1 mouse cellular context compared by ENCODE assay signal in the genomic region with DNA sequence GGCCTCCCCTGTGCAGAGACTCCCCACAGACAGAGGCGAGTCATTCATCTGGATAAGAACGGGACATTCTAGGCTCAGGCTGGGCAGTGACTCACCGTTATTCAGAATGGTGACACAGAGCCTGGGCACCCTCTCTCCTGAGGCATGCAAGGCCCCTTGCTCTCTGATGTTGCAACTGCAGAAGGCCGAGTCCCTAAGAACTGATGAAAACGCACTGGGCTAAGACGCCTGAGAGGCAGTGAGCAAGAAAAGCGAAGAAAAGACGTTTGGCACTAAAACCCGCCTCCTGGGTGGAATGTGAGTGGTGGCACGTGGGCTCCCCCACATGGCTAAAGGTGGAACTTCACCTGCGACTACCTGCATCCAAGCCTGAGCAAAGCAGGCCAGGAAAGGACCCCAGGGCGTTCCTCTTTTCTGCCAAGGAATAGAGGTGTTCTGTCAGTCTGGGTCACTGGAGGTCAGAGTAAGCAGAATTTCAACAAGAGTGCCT.
A peak's percentile ranks its signal among the peaks of the same experiment; 100 is the strongest.
TF ChIP-seq lines count a peak whose summit lies in the region.

No protein-coding gene starts in this region.

TF ChIP-seq in CH12.LX, 34 proteins besides CTCF, POLR2A, EP300 and RAD21:
- TF ChIP-seq SMC3 (IDR thresholded peaks at IDR 0.05; ENCODE audit: low read depth, low read length) (peak; percentile 90), E2F4 (IDR thresholded peaks at IDR 0.05; ENCODE audit: insufficient replicate concordance, low read depth, low read length) (no peak), MEF2A (IDR thresholded peaks at IDR 0.05; ENCODE audit: borderline replicate concordance, low read depth, low read length) (no peak), ZC3H11A (IDR thresholded peaks at IDR 0.05; ENCODE audit: low read depth, low read length) (peak; percentile 43), ELF1 (IDR thresholded peaks at IDR 0.05; ENCODE audit: low read depth, low read length) (no peak), MAX (IDR thresholded peaks at IDR 0.05; ENCODE audit: low read length) (peak; percentile 81), MYC (IDR thresholded peaks at IDR 0.05; ENCODE audit: low read depth, low read length) (0 out of 2 replicates have a peak, but pooled peaks have one; percentile 19)
